Mouse (Mus musculus) gastrocnemius, adult 18-20 months (tissue): ENCODE data around the gene 9130230L23Rik. TPM values are rescaled to one million over a fixed set of nuclear protein-coding genes. Genes with fewer than 3 reads are reported as not detected.

Experiments
- DNase-seq: peaks from one replicate; pipeline ENCODE4 v3.0.0; 2021; ENCODE audit warnings: low spot score
- long read RNA-seq, 2 experiments: library from polyadenylated mRNA; stranded (forward); transcript quantifications; one replicate each; pipeline ENCODE4 v2.0.0; 2021
- total RNA-seq, 2 experiments: library from RNA; stranded (reverse); gene quantifications; 2 replicates each; pipeline ENCODE4 v1.2.3; 2021

Gene 9130230L23Rik
- total RNA-seq: not detected
- long read RNA-seq, experiment 1: 0 reads
- long read RNA-seq, experiment 2: 0 reads

- DNase-seq: no peak
Measured at GRCm38 (mm10) chr5:66004134-66004925, at the start of gene 9130230L23Rik. TSS of gene 9130230L23Rik (minus strand) at chr5:66004285.

- peak; percentile 23 for DNase-seq
Measured at GRCm38 (mm10) chr5:66052777-66053548, 48.9 kb upstream of the 9130230L23Rik start.

GRCm38 (mm10) chr5:66050841-66051240, 46.8 kb upstream of the 9130230L23Rik start:
- no peak for DNase-seq

GRCm38 (mm10) chr5:66046356-66046755, 42.3 kb upstream of the 9130230L23Rik start:
- no peak for DNase-seq

- no peak for DNase-seq
Measured at GRCm38 (mm10) chr5:66043897-66044296, 39.8 kb upstream of the 9130230L23Rik start.

GRCm38 (mm10) chr5:66042651-66043340, 38.7 kb upstream of the 9130230L23Rik start:
- DNase-seq: no peak

- DNase-seq: no peak
Measured at GRCm38 (mm10) chr5:66040744-66041279, 36.7 kb upstream of the 9130230L23Rik start.

- no peak for DNase-seq
Measured at GRCm38 (mm10) chr5:66039813-66040212, 35.7 kb upstream of the 9130230L23Rik start.

GRCm38 (mm10) chr5:66037066-66037465, 33.0 kb upstream of the 9130230L23Rik start:
- no peak for DNase-seq

- DNase-seq: no peak
Measured at GRCm38 (mm10) chr5:66036440-66037054, 32.5 kb upstream of the 9130230L23Rik start.

- no peak for DNase-seq
Measured at GRCm38 (mm10) chr5:66034375-66035195, 30.5 kb upstream of the 9130230L23Rik start.

- DNase-seq: no peak
Measured at GRCm38 (mm10) chr5:66032826-66033225, 28.7 kb upstream of the 9130230L23Rik start.

- DNase-seq: no peak
Measured at GRCm38 (mm10) chr5:66031699-66032098, 27.6 kb upstream of the 9130230L23Rik start.

GRCm38 (mm10) chr5:66028232-66028631, 24.1 kb upstream of the 9130230L23Rik start:
- no peak for DNase-seq

- DNase-seq: no peak
Measured at GRCm38 (mm10) chr5:66027206-66027605, 23.1 kb upstream of the 9130230L23Rik start.

GRCm38 (mm10) chr5:66026796-66027195, 22.7 kb upstream of the 9130230L23Rik start:
- DNase-seq: no peak

GRCm38 (mm10) chr5:66015449-66015961, 11.4 kb upstream of the 9130230L23Rik start:
- DNase-seq: no peak

- no peak for DNase-seq
Measured at GRCm38 (mm10) chr5:66014437-66014836, 10.4 kb upstream of the 9130230L23Rik start.

GRCm38 (mm10) chr5:66013999-66014398, 9.9 kb upstream of the 9130230L23Rik start:
- DNase-seq: no peak
